Mouse (Mus musculus) midbrain, embryonic 11.5 days (tissue): Measurements from ENCODE around the gene Defb47. TPM values are rescaled to one million over a fixed set of nuclear protein-coding genes. Genes with fewer than 3 reads are reported as not detected.

Experiments
- polyA plus RNA-seq: library from polyadenylated mRNA; unstranded; fragments of >200 nt; fragmentation: Nextera tagmentation; extraction: Ambion mirVana; gene quantifications from 2 replicates; pipeline ENCODE4 v1.2.1, GENCODE M21; 2014

Defb47 gene
- polyA plus RNA-seq, 1 experiment from 2014 or later: not detected

Other genes with a start within 250 kb of the Defb47 start
- 26.9 and 31.4 TPM in 2 replicates for gene Ints6, start 236.9 kb upstream of the Defb47 start, polyA plus RNA-seq
- 14.9 and 15.9 TPM in 2 replicates for gene Wdfy2, start 160.4 kb upstream of the Defb47 start, polyA plus RNA-seq
- not detected in 2 replicates for gene Defb48, start 13.6 kb upstream of the Defb47 start, polyA plus RNA-seq
- gene Defb43, start 13.7 kb downstream of the Defb47 start, polyA plus RNA-seq: not detected in 2 replicates
- gene Defb42, start 48.9 kb downstream of the Defb47 start, polyA plus RNA-seq: not detected in 2 replicates
- not detected in 2 replicates for gene Defb30, start 51.9 kb downstream of the Defb47 start, polyA plus RNA-seq